Mouse (Mus musculus): ENCODE data around the gene Tarsl2. TPM values are rescaled to one million over a fixed set of nuclear protein-coding genes. Genes with fewer than 3 reads are reported as not detected.

The Tarsl2 gene
- polyA plus RNA-seq, 1 experiment = 3.7 TPM

- no peak for TF ChIP-seq POLR2A (IDR thresholded peaks at IDR 0.05; ENCODE audit: borderline replicate concordance, low read depth, low read length)
- TF ChIP-seq CTCF (IDR thresholded peaks at IDR 0.05; ENCODE audit: low read depth, low read length) = no peak
- Histone ChIP-seq H3K4me3 (ENCODE audit: insufficient read depth, low read length) (no peak overlapping the region), H3K27ac (ENCODE audit: insufficient read depth, low read depth, low read length) (no peak overlapping the region), H3K4me1 (ENCODE audit: control insufficient read depth, insufficient read depth, low read length) (no peaks in the 10 kb centered on the region)
Measured at GRCm38 (mm10) chr7:65625528-65625927, 19.2 kb upstream of the Tarsl2 start.

GRCm38 (mm10) chr7:65629846-65630245 is 14.9 kb upstream of the Tarsl2 start:
- no peaks in the 10 kb centered on the region for H3K4me1 ChIP-seq (ENCODE audit: control insufficient read depth, insufficient read depth, low read length)
- TF ChIP-seq CTCF (IDR thresholded peaks at IDR 0.05; ENCODE audit: low read depth, low read length) (no peak), POLR2A (IDR thresholded peaks at IDR 0.05; ENCODE audit: borderline replicate concordance, low read depth, low read length) (no peak)
- H3K4me3 ChIP-seq (ENCODE audit: insufficient read depth, low read length) = no peak overlapping the region
- no peak overlapping the region for H3K27ac ChIP-seq (ENCODE audit: insufficient read depth, low read depth, low read length)

- H3K4me1 ChIP-seq (ENCODE audit: control insufficient read depth, insufficient read depth, low read length) = no peaks in the 10 kb centered on the region
- no peak overlapping the region for H3K27ac ChIP-seq (ENCODE audit: insufficient read depth, low read depth, low read length)
- no peak overlapping the region for H3K4me3 ChIP-seq (ENCODE audit: insufficient read depth, low read length)
- TF ChIP-seq POLR2A (IDR thresholded peaks at IDR 0.05; ENCODE audit: borderline replicate concordance, low read depth, low read length) (no peak), CTCF (IDR thresholded peaks at IDR 0.05; ENCODE audit: low read depth, low read length) (no peak)
Measured at GRCm38 (mm10) chr7:65630661-65631060, 14.0 kb upstream of the Tarsl2 start.

- Histone ChIP-seq H3K4me1 (ENCODE audit: control insufficient read depth, insufficient read depth, low read length) (no peaks in the 10 kb centered on the region), H3K27ac (ENCODE audit: insufficient read depth, low read depth, low read length) (no peak overlapping the region), H3K4me3 (ENCODE audit: insufficient read depth, low read length) (no peak overlapping the region)
- TF ChIP-seq POLR2A (IDR thresholded peaks at IDR 0.05; ENCODE audit: borderline replicate concordance, low read depth, low read length) = no peak
- no peak for TF ChIP-seq CTCF (IDR thresholded peaks at IDR 0.05; ENCODE audit: low read depth, low read length)
Measured at GRCm38 (mm10) chr7:65635831-65636230, 8.9 kb upstream of the Tarsl2 start.

GRCm38 (mm10) chr7:65636356-65636880 is 8.3 kb upstream of the Tarsl2 start:
- Histone ChIP-seq H3K4me1 (ENCODE audit: control insufficient read depth, insufficient read depth, low read length) (no peaks in the 10 kb centered on the region), H3K27ac (ENCODE audit: insufficient read depth, low read depth, low read length) (no peak overlapping the region), H3K4me3 (ENCODE audit: insufficient read depth, low read length) (no peak overlapping the region)
- TF ChIP-seq CTCF (IDR thresholded peaks at IDR 0.05; ENCODE audit: low read depth, low read length) (no peak), POLR2A (IDR thresholded peaks at IDR 0.05; ENCODE audit: borderline replicate concordance, low read depth, low read length) (no peak)

GRCm38 (mm10) chr7:65638170-65638770 is 6.4 kb upstream of the Tarsl2 start:
- Histone ChIP-seq H3K27ac (ENCODE audit: insufficient read depth, low read depth, low read length) (no peak overlapping the region), H3K4me3 (ENCODE audit: insufficient read depth, low read length) (no peak overlapping the region), H3K4me1 (ENCODE audit: control insufficient read depth, insufficient read depth, low read length) (no peaks in the 10 kb centered on the region)
- no peak for TF ChIP-seq CTCF (IDR thresholded peaks at IDR 0.05; ENCODE audit: low read depth, low read length)
- TF ChIP-seq POLR2A (IDR thresholded peaks at IDR 0.05; ENCODE audit: borderline replicate concordance, low read depth, low read length) = no peak

GRCm38 (mm10) chr7:65639821-65640382 is 4.8 kb upstream of the Tarsl2 start:
- no peaks in the 10 kb centered on the region for H3K4me1 ChIP-seq (ENCODE audit: control insufficient read depth, insufficient read depth, low read length)
- H3K4me3 ChIP-seq (ENCODE audit: insufficient read depth, low read length) = no peak overlapping the region
- no peak overlapping the region for H3K27ac ChIP-seq (ENCODE audit: insufficient read depth, low read depth, low read length)
- TF ChIP-seq CTCF (IDR thresholded peaks at IDR 0.05; ENCODE audit: low read depth, low read length) (no peak), POLR2A (IDR thresholded peaks at IDR 0.05; ENCODE audit: borderline replicate concordance, low read depth, low read length) (no peak)

GRCm38 (mm10) chr7:65640672-65641071 is 4.0 kb upstream of the Tarsl2 start:
- no peaks in the 10 kb centered on the region for H3K4me1 ChIP-seq (ENCODE audit: control insufficient read depth, insufficient read depth, low read length)
- H3K4me3 ChIP-seq (ENCODE audit: insufficient read depth, low read length) = no peak overlapping the region
- no peak overlapping the region for H3K27ac ChIP-seq (ENCODE audit: insufficient read depth, low read depth, low read length)
- TF ChIP-seq POLR2A (IDR thresholded peaks at IDR 0.05; ENCODE audit: borderline replicate concordance, low read depth, low read length) = no peak
- TF ChIP-seq CTCF (IDR thresholded peaks at IDR 0.05; ENCODE audit: low read depth, low read length) = no peak

- Histone ChIP-seq H3K4me3 (ENCODE audit: insufficient read depth, low read length) (no peak overlapping the region), H3K27ac (ENCODE audit: insufficient read depth, low read depth, low read length) (no peak overlapping the region), H3K4me1 (ENCODE audit: control insufficient read depth, insufficient read depth, low read length) (no peaks in the 10 kb centered on the region)
- TF ChIP-seq POLR2A (IDR thresholded peaks at IDR 0.05; ENCODE audit: borderline replicate concordance, low read depth, low read length) (no peak), CTCF (IDR thresholded peaks at IDR 0.05; ENCODE audit: low read depth, low read length) (no peak)
Measured at GRCm38 (mm10) chr7:65642371-65643304, 2.1 kb upstream of the Tarsl2 start.
